Mouse (Mus musculus): ENCODE results near the gene Rnf216.

- no peak for TF ChIP-seq CTCF (IDR thresholded peaks at IDR 0.05; ENCODE audit: low read depth, low read length)
- no peak for TF ChIP-seq POLR2A (IDR thresholded peaks at IDR 0.05; ENCODE audit: borderline replicate concordance, low read depth, low read length)
These were observed 42.7 kb upstream of the Rnf216 start for GRCm38 (mm10) chr5:143155534-143155933.
